Mouse (Mus musculus) 3134 (cell line): Measurements from ENCODE around the gene Svs3b.
"Not testable (repeated sequence)": the region's sequence is repeated elsewhere in the genome, so short reads cannot be mapped to it uniquely, and the experiment has no call there.

ENCODE experiments used
- DNase-seq: peaks from one replicate; pipeline ENCODE4 v3.0.0-alpha.2; 2011; ENCODE audit warnings: low spot score; ENCODE audit not compliant: insufficient read length; ENCODE audit errors: extremely low read depth

The Svs3b gene

DNA sequence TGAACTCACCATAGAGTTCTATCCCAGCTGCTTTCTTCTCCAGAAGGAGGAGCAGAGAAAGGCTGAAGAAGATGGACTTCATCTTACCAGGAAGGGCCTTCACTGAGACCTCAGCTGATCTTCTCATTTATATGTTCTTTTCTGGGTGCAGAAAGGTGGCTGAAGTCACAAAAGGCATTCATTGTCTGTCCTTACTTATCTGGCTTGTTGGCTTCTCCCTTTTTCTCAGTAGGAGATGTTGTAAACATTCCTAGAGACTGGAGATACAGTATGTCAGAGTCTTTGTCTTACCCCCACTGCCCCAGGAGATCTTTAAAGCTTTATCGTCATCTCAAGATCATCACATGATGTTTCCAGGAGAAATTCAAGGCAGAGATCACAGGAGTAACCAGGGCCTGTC lies at the start of gene Svs3b:
Svs3b (minus strand) TSS at position 101 of the 400 bp plus-strand sequence.
- DNase-seq = not testable (repeated sequence)

DNA sequence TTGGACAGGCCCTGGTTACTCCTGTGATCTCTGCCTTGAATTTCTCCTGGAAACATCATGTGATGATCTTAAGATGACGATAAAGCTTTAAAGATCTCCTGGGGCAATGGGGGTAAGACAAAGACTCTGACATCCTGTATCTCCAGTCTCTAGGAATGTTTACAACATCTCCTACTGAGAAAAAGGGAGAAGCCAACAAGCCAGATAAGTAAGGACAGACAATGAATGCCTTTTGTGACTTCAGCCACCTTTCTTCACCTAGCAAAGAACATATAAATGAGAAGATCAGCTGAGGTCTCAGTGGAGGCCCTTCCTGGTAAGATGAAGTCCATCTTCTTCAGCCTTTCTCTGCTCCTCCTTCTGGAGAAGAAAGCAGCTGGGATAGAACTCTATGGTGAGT lies 32.5 kb upstream of the Svs3b start, which contains the start of gene Svs3a:
Svs3a (plus strand) TSS at position 301 of the 400 bp plus-strand sequence.
- DNase-seq = not testable (repeated sequence)

DNA sequence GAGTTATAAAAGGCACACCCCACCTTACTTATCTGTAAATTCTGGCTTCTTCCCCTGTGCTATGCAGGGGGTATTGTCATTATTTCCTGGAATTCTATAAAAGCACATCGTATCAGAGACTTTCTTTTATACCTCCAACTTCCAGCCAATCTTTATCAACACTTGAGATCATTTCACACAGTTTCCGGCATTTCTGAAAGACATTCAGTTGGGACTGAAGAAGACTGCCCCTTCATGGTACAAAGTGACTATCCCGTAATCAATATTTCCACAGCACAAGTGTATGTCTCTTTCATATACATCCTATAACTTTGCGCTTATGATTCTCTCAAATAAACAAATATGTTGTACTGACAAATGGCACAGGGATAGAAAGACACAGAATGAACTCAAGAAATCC lies 21.9 kb upstream of the Svs3b start, which contains the start of gene Svs4:
Svs4 (minus strand) TSS at position 101 of the 400 bp plus-strand sequence.
- no peak for DNase-seq

DNA sequence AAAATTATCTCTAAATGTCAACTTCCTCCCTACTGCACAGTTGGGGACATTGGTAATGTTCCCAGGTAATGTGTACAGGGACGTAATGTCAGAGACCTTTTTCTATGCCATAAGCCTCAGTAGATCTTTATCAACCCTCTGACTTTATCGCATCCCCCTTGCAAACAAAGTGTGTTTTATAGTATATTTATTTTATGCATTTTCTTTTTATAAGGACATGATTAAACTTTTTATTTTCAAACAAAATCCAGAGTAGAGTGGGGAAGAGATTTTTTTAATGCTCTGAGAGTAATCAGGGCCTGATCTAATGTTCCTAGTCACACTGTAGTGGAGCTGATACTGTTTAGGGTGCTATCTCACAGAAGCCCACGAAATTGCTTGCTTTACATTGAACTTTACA lies 18.1 kb downstream of the Svs3b start, which contains the start of gene Svs2:
Svs2 (minus strand) TSS at position 101 of the 400 bp plus-strand sequence.
- DNase-seq = no peak

DNA sequence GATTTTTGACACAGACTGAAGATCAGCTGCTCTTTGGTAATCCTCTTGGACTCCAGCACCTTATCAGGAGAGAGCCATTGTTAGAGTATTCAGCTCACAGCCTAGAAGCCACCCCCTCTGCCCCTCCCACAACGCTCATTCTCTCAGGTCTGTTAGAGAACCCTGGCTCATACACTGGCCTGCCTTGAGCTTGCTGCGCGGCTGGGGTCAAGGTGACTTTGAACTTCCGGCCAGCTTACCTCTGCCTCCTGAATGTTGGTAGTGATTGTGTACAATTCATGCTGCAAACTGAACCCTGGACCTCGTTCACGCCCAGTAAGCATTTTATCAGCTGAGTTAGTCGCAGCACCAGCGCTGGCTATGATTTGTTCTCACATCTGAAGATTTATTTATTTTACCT lies 23.8 kb downstream of the Svs3b start:
- DNase-seq = no peak

DNA sequence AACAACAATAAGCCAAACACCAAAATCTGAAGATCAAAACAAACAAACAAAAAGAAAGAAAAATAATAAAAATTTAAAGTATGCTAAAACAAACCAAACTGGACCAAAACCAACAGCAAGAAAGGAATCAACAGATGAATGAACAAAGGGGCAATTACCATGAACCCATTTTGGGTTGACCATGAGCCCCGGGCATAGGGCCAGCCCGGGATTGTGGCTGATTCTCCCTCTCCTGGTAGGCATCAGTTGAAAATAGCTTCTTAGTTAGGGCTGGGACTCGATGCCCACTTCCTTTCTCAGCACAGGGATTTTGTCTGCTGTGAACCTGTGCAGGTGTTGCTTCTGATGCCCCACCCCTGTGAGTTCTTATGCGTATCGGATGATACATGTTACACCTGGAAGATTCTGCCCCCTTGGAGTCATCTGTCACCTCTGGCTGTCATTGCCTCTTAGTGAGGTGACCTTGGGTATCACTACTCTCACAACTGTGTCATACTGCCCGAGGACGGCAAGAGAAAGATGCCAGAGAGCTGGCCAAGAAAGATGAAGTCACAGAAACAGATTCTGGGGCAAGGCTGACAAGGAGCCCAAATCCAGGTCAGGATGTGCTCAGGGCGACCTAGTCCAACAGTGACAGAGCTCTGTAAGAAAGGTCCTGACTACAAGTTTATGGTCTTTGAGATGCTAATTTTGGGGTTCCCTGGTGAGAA lies 27.9 kb downstream of the Svs3b start:
- DNase-seq = no peak

DNA sequence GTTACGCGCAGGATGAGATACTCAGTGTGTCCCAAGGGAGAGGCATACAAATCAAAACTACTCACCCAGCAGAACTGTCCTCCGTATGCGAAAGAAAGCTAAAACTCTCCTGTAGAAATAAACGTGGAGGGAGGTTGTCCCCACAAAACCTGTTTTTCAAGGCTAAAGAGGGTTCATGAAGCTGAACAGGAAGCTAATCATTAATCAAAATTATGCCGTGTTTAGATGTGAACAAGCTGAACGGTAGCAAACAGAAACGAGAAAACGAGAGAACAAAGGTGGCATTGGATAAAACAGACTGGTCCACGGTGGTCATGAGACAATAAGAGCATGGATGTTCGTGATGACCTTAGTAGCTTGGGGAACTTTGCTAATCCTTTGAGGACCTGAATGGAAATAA lies 34.9 kb downstream of the Svs3b start, which contains the start of gene Wfdc15b:
Wfdc15b (minus strand) TSS at position 139 of the 400 bp plus-strand sequence.
- DNase-seq = no peak

DNA sequence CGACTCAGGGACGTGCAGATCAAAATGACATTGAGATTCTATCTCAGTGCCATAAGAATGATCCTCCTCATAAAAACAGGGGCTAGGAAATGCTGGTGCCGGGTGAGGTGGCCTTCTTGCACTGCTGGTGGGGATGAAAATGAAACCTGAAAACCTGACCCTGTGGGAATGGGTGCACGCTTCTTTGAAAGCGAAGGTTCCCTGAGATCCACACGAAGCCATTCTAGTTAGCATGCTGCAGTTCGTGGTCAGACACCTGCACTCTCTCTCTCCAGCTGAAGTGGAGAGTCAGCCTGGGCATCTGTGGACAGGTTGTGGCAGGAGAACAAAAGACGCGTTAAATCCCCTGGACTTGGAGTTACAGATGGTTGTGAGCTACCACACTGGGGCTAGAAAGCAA lies 37.1 kb downstream of the Svs3b start:
- DNase-seq = no peak

DNA sequence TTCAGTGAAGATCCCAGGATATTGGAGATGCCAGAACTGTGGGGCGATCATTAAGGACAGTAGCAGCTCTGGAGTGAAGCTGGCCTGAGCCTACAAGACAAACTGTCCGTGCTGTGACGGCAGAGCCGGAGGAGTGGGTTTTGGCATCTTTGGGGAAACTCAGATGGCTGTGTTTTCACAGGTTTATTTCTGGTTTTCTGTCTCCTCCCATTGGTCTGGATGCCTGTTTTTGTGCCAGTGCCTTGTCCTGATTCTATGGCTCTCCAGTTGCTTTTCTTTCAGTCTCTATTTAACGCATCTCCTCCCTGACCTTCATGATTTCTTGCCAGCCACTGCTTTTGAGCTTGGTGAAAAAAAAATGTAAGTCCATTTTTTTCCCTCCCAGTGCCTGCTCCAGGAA lies 43.7 kb downstream of the Svs3b start:
- no peak for DNase-seq

DNA sequence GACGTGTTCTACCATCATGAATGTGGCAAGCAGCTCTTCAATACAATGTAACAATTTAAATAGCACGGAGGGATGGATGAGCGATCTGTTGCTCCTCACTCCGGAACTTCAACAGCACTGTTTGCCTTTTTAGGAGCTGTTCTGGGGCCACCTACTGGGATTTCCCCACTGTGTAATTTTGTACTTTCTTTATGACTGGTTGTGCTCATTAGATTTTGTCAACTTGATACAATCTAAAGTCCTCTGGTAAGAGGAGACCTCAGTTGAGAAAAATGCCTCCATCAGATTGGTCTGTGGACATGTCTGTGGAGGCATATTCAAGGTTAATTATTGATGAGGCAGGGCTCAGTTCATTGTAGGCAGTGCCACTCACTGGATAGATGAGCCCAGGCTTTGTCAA lies 45.5 kb downstream of the Svs3b start:
- no peak for DNase-seq

DNA sequence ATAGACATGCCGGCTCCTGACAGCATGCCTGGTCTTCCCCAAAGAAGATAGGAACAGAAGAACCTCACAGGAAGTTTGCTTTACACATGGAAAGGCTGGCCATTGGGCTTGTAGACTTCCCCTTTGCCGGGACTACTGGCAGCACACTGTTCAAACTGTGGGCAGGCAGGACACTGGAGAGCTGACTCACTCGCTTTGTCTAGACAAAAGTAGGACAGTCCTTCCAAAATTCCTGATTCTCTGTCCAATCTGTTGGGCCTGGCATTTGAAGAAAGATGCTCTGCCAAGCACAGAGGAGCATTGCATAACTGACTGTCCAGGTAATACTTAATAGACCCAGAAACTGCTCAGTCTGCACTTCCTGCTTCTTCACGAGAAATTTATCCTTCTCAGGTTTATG lies 49.8 kb downstream of the Svs3b start:
- DNase-seq = no peak

DNA sequence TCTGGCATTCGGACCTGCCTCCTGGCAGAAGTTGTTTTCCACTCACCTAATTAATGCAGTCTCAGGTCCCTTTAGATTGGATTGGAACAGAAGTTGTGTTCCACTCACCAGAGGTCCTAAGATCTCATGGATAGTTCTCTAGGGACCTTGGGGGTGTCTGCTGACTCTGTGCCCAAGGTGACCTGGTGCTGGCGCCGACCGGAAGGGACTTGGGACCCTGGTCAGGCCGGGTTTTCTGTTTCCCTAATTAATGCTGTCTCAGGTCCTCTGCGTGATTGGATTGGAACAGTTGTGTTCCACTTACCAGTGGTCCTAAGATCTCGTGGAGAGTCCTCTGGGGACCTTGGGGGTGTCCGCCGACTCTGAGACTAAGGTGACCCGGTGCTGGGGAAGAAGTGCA lies 50.4 kb downstream of the Svs3b start:
- not testable (repeated sequence) for DNase-seq
